Mouse (Mus musculus) hindbrain, postnatal 0 days (tissue): Measurements from ENCODE around the gene Adamts13. TPM values are rescaled to one million over a fixed set of nuclear protein-coding genes. Genes with fewer than 3 reads are reported as not detected.
A peak's percentile ranks its signal among the peaks of the same experiment; 100 is the strongest.

Experiments used
- ATAC-seq: fragments of 200-750 bp; cut with Nextera tagmentation; 2 replicates; pipeline ENCODE4 v1.8.0; 2017; ENCODE audit warnings: mild to moderate bottlenecking, moderate TSS enrichment, moderate library complexity
- DNase-seq: peaks from one replicate; pipeline ENCODE4 v3.0.0-alpha.2; 2015; ENCODE audit warnings: low spot score
- H3K27ac ChIP-seq: fragments of 300-500 bp; sonication (generic); 2 replicates; pipeline ENCODE4 v1.5.1; 2014; ENCODE audit warnings: mild to moderate bottlenecking
- H3K27me3 ChIP-seq: fragments of 300-500 bp; sonication (generic); 2 replicates; pipeline ENCODE4 v1.6.1; 2014; ENCODE audit warnings: low read length, mixed read lengths; ENCODE audit not compliant: insufficient read depth
- H3K36me3 ChIP-seq: fragments of 300-500 bp; sonication (generic); 2 replicates; pipeline ENCODE4 v1.6.1; 2014; ENCODE audit warnings: low read length, mixed read lengths; ENCODE audit not compliant: insufficient read depth
- H3K4me1 ChIP-seq: fragments of 300-500 bp; sonication (generic); 2 replicates; pipeline ENCODE4 v1.6.1; 2014; ENCODE audit warnings: antibody characterized with exemption, low read length, mixed read lengths; ENCODE audit not compliant: insufficient read depth
- H3K4me2 ChIP-seq: fragments of 300-500 bp; sonication (generic); 2 replicates; pipeline ENCODE4 v1.6.1; 2014; ENCODE audit warnings: low read depth, mild to moderate bottlenecking, low read length, moderate library complexity, mixed read lengths
- H3K4me3 ChIP-seq: fragments of 300-500 bp; sonication (generic); 2 replicates; pipeline ENCODE4 v1.5.1; 2014; ENCODE audit warnings: low read length
- H3K9ac ChIP-seq: fragments of 300-500 bp; sonication (generic); replicated peaks from 2 replicates; pipeline ENCODE4 v1.6.1; 2014; ENCODE audit warnings: mild to moderate bottlenecking, low read length, moderate library complexity, mixed read lengths
- H3K9me3 ChIP-seq: fragments of 300-500 bp; sonication (generic); 2 replicates; pipeline ENCODE4 v1.6.1; 2016; ENCODE audit warnings: low read length, mixed read lengths
- CTCF ChIP-seq: IDR thresholded peaks from 2 replicates; pipeline ENCODE4 v1.5.1; 2016; ENCODE audit warnings: antibody characterized with exemption, control low read depth, low read depth
- WGBS: fragments of 180-500 bp; shearing (Covaris S2); extraction: QIAGEN DNeasy Blood & Tissue Kit; methylation state at CpG from one replicate; pipeline ENCODE4 v1.1.7; 2014; 5-methylcytosine and 5-hydroxymethylcytosine counted together
- polyA plus RNA-seq: library from polyadenylated mRNA; unstranded; fragments of >200 nt; fragmentation: Nextera tagmentation; extraction: Ambion mirVana; gene quantifications from 2 replicates; pipeline ENCODE4 v1.2.1, GENCODE M21; 2015
- total RNA-seq: library from RNA; depleted of rRNA; stranded (reverse); fragments of >200 nt; gene quantifications from 2 replicates; pipeline ENCODE4 v1.2.3, GENCODE M21; 2014; rRNA removed

Adamts13 gene
- total RNA-seq (not detected in 2 replicates), polyA plus RNA-seq (not detected in 2 replicates)

DNA sequence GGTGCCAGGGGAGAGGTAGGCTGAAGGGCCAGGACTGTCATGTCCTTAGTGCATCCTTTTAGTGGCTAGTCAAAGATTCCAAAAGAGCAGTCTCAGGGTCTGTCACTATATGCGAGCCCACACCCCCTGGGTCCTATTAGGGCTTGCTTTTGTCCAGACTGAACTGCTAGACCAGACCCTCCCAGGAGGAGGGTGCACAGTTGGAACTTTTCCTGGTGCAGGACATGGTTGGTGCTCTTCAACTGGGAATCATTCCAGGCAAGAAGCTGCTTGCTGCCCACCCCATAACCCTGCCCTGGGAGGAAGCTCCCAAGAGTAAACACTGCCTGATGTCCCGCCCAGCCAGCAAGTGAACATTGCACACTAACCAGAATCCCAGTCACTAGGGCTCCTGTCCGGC lies at the start of gene Adamts13:
Adamts13 (plus strand) TSS at position 301 of the 400 bp plus-strand sequence.
- DNase-seq (no peak), ATAC-seq (no peak)
- no peak within 1 kb of the TSS for H3K4me2 ChIP-seq
- H3K4me1 ChIP-seq = no peaks in the 10 kb centered on the region
- TF ChIP-seq CTCF = no peak
- no peaks in the 10 kb centered on the region for H3K36me3 ChIP-seq
- no peak within 1 kb of the TSS for H3K4me3 ChIP-seq
- no peak within 1 kb of the TSS for H3K9ac ChIP-seq
- no peak within 1 kb of the TSS for H3K27ac ChIP-seq
- no peaks in the 10 kb centered on the region for H3K9me3 ChIP-seq
- WGBS = 59% methylated on average over 3 of the region's 3 CpGs
- H3K27me3 ChIP-seq = no peaks in the 10 kb centered on the region

DNA sequence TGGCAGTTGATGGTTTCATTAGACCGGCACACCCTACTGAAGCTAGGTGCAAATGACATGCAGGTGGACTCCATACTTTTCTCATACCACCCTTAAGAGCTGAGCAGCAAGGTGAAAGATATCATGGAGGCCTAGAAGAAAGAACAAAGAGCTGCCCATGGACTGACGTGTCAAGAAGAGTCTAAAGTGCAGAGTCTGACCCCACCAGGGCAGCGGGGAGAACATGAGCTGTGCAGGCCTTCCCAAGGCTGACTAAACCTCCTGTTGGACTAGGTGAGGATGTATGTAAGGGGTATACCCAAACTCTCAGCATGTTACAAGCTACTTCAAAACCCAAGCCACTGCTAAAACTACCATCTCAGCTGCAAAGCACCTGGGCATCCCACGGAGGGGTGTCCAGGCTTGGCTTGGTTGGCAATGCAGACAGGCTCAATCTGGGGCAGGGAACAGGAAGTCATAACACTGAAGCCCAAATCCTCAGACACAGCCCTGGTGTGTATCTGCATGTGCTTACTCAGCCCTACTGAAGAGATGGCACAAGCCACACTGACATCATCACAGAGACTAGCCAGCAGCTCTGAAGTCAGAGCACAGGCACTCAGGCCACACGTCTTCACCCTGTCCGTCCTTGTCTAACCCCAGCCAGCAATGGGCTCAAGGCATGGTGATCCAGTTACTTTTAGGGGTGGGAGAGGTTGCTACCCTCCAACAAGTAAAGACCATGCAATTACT lies 45.3 kb upstream of the Adamts13 start:
- Histone ChIP-seq H3K4me1 (peaks cover 8% of the 10 kb centered on the region; the same call in 1 of the 2 replicates), H3K4me2 (no peak overlapping the region), H3K27me3 (no peaks in the 10 kb centered on the region), H3K36me3 (peaks cover 28% of the 10 kb centered on the region), H3K9ac (0 out of 2 replicates have a peak overlapping the region, but pooled peaks have one; percentile 17), H3K4me3 (no peak overlapping the region), H3K27ac (no peak overlapping the region), H3K9me3 (no peaks in the 10 kb centered on the region)
- WGBS = 90% methylated on average over 6 of the region's 6 CpGs
- no peak for DNase-seq
- no peak for ATAC-seq
- no peak for TF ChIP-seq CTCF

DNA sequence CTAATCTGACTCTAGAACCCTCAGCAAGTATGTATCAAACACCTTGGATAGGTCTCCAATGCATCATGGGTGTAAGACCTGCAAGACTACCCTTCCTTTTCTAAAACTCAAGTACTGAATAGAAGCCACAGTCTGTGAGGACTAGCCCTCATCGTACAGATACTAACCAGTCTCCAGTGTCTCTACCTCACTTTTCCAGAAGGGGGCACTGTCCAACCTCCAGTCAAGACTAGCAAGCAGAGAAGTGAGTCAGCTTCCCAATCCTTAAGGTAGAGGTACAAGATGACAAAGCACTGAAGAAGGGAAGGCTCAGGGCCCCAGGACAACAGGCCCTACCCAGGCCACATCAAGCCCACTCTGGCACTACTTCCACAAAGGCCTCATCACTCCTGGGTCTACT lies 42.8 kb upstream of the Adamts13 start:
- Histone ChIP-seq H3K9ac (no peak overlapping the region), H3K4me1 (peaks cover 8% of the 10 kb centered on the region; the same call in 1 of the 2 replicates), H3K9me3 (no peaks in the 10 kb centered on the region), H3K27me3 (no peaks in the 10 kb centered on the region), H3K36me3 (peaks cover 3% of the 10 kb centered on the region; the same call in 1 of the 2 replicates), H3K4me3 (no peak overlapping the region), H3K4me2 (no peak overlapping the region), H3K27ac (no peak overlapping the region)
- peak; percentile 74 for TF ChIP-seq CTCF
- WGBS = 36% methylated on average over 1 of the region's 1 CpGs
- peak; percentile 75 for DNase-seq
- ATAC-seq = no peak

DNA sequence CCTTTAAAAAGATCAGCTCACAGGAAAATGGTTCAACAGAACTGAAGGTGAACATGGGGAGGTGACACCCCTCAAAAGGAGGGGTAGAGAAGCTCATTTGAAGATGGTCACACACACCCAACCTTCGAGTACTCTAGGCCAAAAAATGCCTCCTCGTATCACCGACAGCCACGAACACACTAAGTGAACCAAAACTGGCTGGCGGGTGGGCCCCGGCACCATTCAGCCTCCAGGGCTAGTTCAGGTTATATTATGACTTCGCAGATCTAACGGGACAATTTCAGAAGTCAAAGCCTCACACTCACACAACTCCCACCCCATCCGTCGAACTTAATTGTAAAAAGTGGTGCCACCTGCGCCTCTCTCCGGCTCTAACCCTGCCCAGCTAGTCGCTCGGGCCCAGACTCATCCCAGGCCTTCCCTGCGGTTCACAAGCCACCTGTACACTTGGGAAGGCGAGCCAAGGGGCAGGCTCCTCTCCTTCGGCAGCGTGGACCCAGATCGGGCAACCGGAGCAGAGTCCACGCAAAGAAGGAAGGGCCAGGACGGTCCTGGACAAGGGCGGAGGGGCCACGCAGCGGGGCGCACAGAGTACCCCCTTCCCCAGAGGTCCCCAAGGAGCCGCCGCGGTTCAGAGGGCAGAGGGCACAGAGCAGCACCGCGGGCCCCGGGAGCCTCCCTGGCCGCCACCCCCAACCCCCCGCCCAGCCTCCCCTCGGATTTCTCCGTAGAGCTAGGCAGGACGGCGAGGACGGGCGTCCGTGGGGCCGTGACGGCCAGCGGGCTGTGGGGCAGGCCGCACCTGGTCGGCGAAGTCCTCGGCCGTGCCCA lies 40.5 kb upstream of the Adamts13 start:
- H3K27ac ChIP-seq = peak overlapping the region; percentile 88
- no peaks in the 10 kb centered on the region for H3K27me3 ChIP-seq
- no peaks in the 10 kb centered on the region for H3K9me3 ChIP-seq
- ATAC-seq = peak; percentile 1; the same call in 1 of the 2 replicates
- H3K9ac ChIP-seq = peak overlapping the region; percentile 97
- peak overlapping the region; percentile 85 for H3K4me2 ChIP-seq
- H3K4me3 ChIP-seq = peak overlapping the region; percentile 93
- peaks cover 8% of the 10 kb centered on the region; the same call in 1 of the 2 replicates for H3K4me1 ChIP-seq
- no peak for DNase-seq
- H3K36me3 ChIP-seq = no peaks in the 10 kb centered on the region
- TF ChIP-seq CTCF = no peak
- WGBS = 2% methylated on average over 34 of the region's 49 CpGs

DNA sequence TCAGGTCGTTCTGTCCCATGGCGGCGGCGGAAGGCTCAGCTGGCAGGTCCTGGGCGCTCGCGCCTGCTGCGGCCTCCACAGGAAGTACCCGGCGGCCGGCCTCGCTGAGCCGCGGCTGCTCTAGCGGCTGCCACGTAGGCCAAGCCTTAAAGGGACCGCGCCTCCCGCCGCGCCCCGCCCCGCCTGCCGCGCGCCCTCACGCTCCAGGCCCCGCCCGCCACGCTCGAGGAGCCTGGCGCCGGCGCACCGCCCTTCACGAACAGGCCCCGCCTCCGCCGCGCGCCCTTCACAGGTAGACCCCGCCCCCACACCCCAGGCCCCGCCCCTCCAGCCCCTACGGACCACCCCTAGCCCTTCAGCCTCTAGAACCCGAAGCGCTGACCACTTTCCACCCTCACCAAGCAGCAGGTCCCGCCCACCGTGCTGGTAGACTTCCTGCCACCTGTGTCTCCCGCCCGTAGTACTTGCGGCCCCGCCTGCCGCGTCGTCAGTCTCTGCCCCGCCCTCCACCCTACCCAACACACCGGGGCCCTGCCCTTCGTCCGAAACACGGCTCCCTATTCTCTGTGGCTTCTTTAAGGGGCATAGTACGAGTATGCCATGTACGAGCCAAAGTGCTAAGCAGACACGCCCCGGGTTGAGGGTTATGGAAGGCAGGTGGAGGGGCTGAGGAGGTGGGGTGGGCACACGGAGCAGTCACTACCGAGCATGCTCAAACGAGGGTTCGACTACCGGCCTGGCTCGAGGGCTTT lies 39.7 kb upstream of the Adamts13 start, which contains the start of the genes Surf4 and Stkld1:
Surf4 (minus strand) TSS at position 625 of the 752 bp plus-strand sequence.
Stkld1 (plus strand) TSS at position 744 of the 752 bp plus-strand sequence.
- peak within 1 kb of the TSS; percentile 97 for H3K9ac ChIP-seq
- no peaks in the 10 kb centered on the region for H3K27me3 ChIP-seq
- under 1% methylated on average over 41 of the region's 70 CpGs for WGBS
- no peaks in the 10 kb centered on the region for H3K9me3 ChIP-seq
- peaks cover 8% of the 10 kb centered on the region; the same call in 1 of the 2 replicates for H3K4me1 ChIP-seq
- no peak for TF ChIP-seq CTCF
- DNase-seq = peak; percentile 95
- peak; percentile 94 for ATAC-seq
- peak within 1 kb of the TSS; percentile 88 for H3K27ac ChIP-seq
- no peaks in the 10 kb centered on the region for H3K36me3 ChIP-seq
- H3K4me3 ChIP-seq = peak within 1 kb of the TSS; percentile 93
- H3K4me2 ChIP-seq = peak within 1 kb of the TSS; percentile 85

DNA sequence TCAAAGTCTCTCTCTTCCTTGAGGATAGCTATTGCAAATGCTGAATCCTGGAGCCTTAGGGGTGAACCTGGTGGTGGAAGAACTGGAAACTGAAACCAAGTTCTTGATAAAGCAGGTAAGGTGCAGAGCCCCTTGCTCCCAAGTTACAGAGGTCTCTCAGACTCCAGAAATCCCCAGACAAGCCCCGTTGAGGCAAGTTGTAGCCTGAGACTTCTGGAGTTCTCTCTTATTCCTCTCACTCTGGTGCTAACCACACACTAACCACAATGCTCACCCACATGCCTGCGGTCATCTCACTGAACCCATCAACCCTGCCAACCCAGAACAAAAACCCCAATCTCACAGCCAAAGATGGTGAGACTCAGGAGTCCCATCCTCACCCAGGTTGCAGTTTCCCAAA lies 37.9 kb upstream of the Adamts13 start:
- ATAC-seq (no peak), DNase-seq (no peak)
- WGBS = 97% methylated on average over 2 of the region's 2 CpGs
- Histone ChIP-seq H3K4me1 (peaks cover 8% of the 10 kb centered on the region; the same call in 1 of the 2 replicates), H3K9me3 (no peaks in the 10 kb centered on the region), H3K36me3 (no peaks in the 10 kb centered on the region), H3K27ac (no peak overlapping the region), H3K4me2 (no peak overlapping the region), H3K9ac (no peak overlapping the region), H3K4me3 (no peak overlapping the region), H3K27me3 (no peaks in the 10 kb centered on the region)
- TF ChIP-seq CTCF = no peak
